Mouse (Mus musculus): ENCODE measurements around the gene Cx3cr1.

GRCm38 (mm10) chr9:119973281-119973680 lies 96.4 kb downstream of the Cx3cr1 start:
- no peak for TF ChIP-seq TAL1 (IDR thresholded peaks at IDR 0.05; ENCODE audit: low read length)
- TF ChIP-seq GATA1 (IDR thresholded peaks at IDR 0.05; ENCODE audit: low read length): no peak
